8 mouse cellular contexts compared by ENCODE assay signal in the genomic region with DNA sequence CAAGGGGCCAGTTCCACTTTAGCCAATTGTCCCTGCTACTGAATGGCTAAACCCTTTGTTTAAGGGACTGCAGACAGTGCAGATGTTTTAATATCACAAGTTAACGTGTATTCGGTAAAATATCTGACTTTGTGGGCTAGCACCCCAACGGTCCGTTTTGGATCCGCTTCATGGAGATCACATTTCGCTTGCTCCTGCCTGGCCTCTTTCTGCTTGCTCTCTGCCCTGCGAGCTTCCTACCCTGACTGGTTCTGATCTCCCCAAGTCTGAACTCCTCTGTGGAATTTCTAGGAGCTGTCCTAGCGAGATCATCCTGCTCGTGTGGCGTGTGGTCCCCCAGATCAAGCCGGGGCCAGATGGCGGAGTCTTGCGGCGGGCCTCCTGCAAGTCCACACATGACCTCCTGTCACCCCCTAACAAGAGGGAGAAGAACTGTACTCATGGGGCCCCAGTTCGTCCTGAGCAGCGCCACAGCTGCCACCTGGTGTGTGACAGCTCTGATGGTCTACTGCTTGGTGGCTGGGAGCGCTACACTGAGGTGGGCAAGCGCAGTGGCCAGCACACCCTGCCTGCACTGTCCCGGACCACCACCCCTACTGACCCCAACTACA.
DNase-seq lines count a peak whose midpoint lies in the region; ATAC-seq and TF ChIP-seq lines count a peak whose summit lies in the region.
"Had no signal": no experiment of that assay in that cellular context is flagged by ENCODE, and none has a peak within 500 bp of the region (broad histone marks: within the 10 kb centered on the region; RNA-seq: fewer than 3 reads in every experiment).

No protein-coding gene starts in this region.

- no peak for ATAC-seq in hindbrain, postnatal 0 days
- ATAC-seq in embryonic facial prominence, embryonic 12.5 days (ENCODE audit: insufficient number of reproducible peaks, insufficient read depth, low FRiP score, low TSS enrichment), result no peak
- no peak for ATAC-seq in forebrain, embryonic 16.5 days
- no peak for ATAC-seq in midbrain, embryonic 14.5 days (ENCODE audit: low FRiP score, low TSS enrichment)

- H3K27ac ChIP-seq in hindbrain, embryonic 10.5 days, result peak overlapping the region; percentile 88
- H3K27ac ChIP-seq in hindbrain, postnatal 0 days, result no peak overlapping the region
- H3K27ac ChIP-seq in embryonic facial prominence, embryonic 12.5 days, result peak overlapping the region; percentile 95
- H3K27ac ChIP-seq in forebrain, embryonic 16.5 days (ENCODE audit: low read length), result peak overlapping the region; percentile 16
- H3K27ac ChIP-seq in midbrain, embryonic 14.5 days (replicated peaks; ENCODE audit: low read depth, low read length), result peak overlapping the region; percentile 63; the same call in 1 of the 2 replicates

- no peak overlapping the region for H3K4me3 ChIP-seq in hindbrain, embryonic 10.5 days
- H3K4me3 ChIP-seq in hindbrain, postnatal 0 days (ENCODE audit: low read length), result no peak overlapping the region
- H3K4me3 ChIP-seq in embryonic facial prominence, embryonic 12.5 days, result no peak overlapping the region
- H3K4me3 ChIP-seq in forebrain, embryonic 16.5 days (replicated peaks; ENCODE audit: low read length), result no peak overlapping the region
- H3K4me3 ChIP-seq in midbrain, embryonic 14.5 days (replicated peaks; ENCODE audit: low read depth, low read length), result no peak overlapping the region

- H3K9me3 ChIP-seq in hindbrain, embryonic 10.5 days, result no peaks in the 10 kb centered on the region
- H3K9me3 ChIP-seq in hindbrain, postnatal 0 days (ENCODE audit: low read length), result no peaks in the 10 kb centered on the region
- no peaks in the 10 kb centered on the region for H3K9me3 ChIP-seq in embryonic facial prominence, embryonic 12.5 days
- H3K9me3 ChIP-seq in forebrain, embryonic 16.5 days (ENCODE audit: control insufficient read depth, low read length), result no peaks in the 10 kb centered on the region
- no peaks in the 10 kb centered on the region for H3K9me3 ChIP-seq in midbrain, embryonic 14.5 days (ENCODE audit: control insufficient read depth, low read length)

- peaks cover 9% of the 10 kb centered on the region; the same call in 1 of the 2 replicates for H3K36me3 ChIP-seq in hindbrain, embryonic 10.5 days
- H3K36me3 ChIP-seq in hindbrain, postnatal 0 days (ENCODE audit: insufficient read depth, low read length), result no peaks in the 10 kb centered on the region
- no peaks in the 10 kb centered on the region for H3K36me3 ChIP-seq in embryonic facial prominence, embryonic 12.5 days
- no peaks in the 10 kb centered on the region for H3K36me3 ChIP-seq in forebrain, embryonic 16.5 days (ENCODE audit: control insufficient read depth, insufficient read depth)
- no peaks in the 10 kb centered on the region for H3K36me3 ChIP-seq in midbrain, embryonic 14.5 days (ENCODE audit: control insufficient read depth, insufficient read depth, low read length)

- WGBS in hindbrain, embryonic 10.5 days, result 65% methylated on average over 19 of the region's 19 CpGs
- 69% methylated on average over 19 of the region's 19 CpGs for WGBS in hindbrain, postnatal 0 days
- 39% methylated on average over 19 of the region's 19 CpGs for WGBS in embryonic facial prominence, embryonic 12.5 days
- 86% methylated on average over 19 of the region's 19 CpGs for WGBS in forebrain, embryonic 16.5 days
- 84% methylated on average over 19 of the region's 19 CpGs for WGBS in midbrain, embryonic 14.5 days

- no peaks in the 10 kb centered on the region for H3K27me3 ChIP-seq in hindbrain, embryonic 10.5 days (ENCODE audit: insufficient read depth, poor library complexity, severe bottlenecking)
- H3K27me3 ChIP-seq in hindbrain, postnatal 0 days (ENCODE audit: insufficient read depth, low read length), result no peaks in the 10 kb centered on the region
- H3K27me3 ChIP-seq in embryonic facial prominence, embryonic 12.5 days, result no peaks in the 10 kb centered on the region
- H3K27me3 ChIP-seq in forebrain, embryonic 16.5 days (replicated peaks; ENCODE audit: control insufficient read depth, insufficient read depth, low read length), result no peaks in the 10 kb centered on the region
- H3K27me3 ChIP-seq in midbrain, embryonic 14.5 days (ENCODE audit: control insufficient read depth, insufficient read depth, low read length), result no peaks in the 10 kb centered on the region

- H3K4me1 ChIP-seq in hindbrain, embryonic 10.5 days (replicated peaks), result peaks cover 91% of the 10 kb centered on the region
- peaks cover 8% of the 10 kb centered on the region for H3K4me1 ChIP-seq in hindbrain, postnatal 0 days (ENCODE audit: insufficient read depth, low read length)
- peaks cover 49% of the 10 kb centered on the region for H3K4me1 ChIP-seq in embryonic facial prominence, embryonic 12.5 days
- H3K4me1 ChIP-seq in forebrain, embryonic 16.5 days (replicated peaks; ENCODE audit: control insufficient read depth, insufficient read depth, low read length), result peaks cover 23% of the 10 kb centered on the region
- H3K4me1 ChIP-seq in midbrain, embryonic 14.5 days (ENCODE audit: control insufficient read depth, insufficient read depth, low read length), result peaks cover 16% of the 10 kb centered on the region

- DNase-seq in hindbrain, embryonic 10.5 days (ENCODE audit: low spot score), result no peak
- no peak for DNase-seq in hindbrain, postnatal 0 days (ENCODE audit: low spot score)
- DNase-seq in midbrain, embryonic 14.5 days, result no peak
- no peak for DNase-seq in thymus, postnatal 10 days (ENCODE audit: low spot score in 2 of 2)
- DNase-seq in right cerebral cortex, postnatal 36 days (ENCODE audit: low spot score in 2 of 2), result no peak
- DNase-seq: thymus, adult 18-20 months had no signal

- no peak for TF ChIP-seq CTCF in hindbrain, postnatal 0 days (IDR thresholded peaks at IDR 0.05; ENCODE audit: low read depth)

- H3K9ac ChIP-seq in hindbrain, postnatal 0 days (replicated peaks; ENCODE audit: low read length), result no peak overlapping the region
- H3K9ac ChIP-seq in embryonic facial prominence, embryonic 12.5 days, result no peak overlapping the region
- H3K9ac ChIP-seq in forebrain, embryonic 16.5 days (replicated peaks; ENCODE audit: low read depth, low read length), result no peak overlapping the region
- no peak overlapping the region for H3K9ac ChIP-seq in midbrain, embryonic 14.5 days (replicated peaks; ENCODE audit: low read length)

- H3K4me2 ChIP-seq in hindbrain, postnatal 0 days (ENCODE audit: low read depth, low read length), result no peak overlapping the region
- 0 out of 2 replicates have a peak overlapping the region, but pooled peaks have one; percentile 10 for H3K4me2 ChIP-seq in embryonic facial prominence, embryonic 12.5 days (replicated peaks)
- H3K4me2 ChIP-seq in forebrain, embryonic 16.5 days (ENCODE audit: low read length), result no peak overlapping the region
- no peak overlapping the region for H3K4me2 ChIP-seq in midbrain, embryonic 14.5 days (ENCODE audit: low read length)
